Mouse (Mus musculus) lung, adult 18-20 months (tissue): ENCODE results near the gene Ksr1.

Experiments used
- DNase-seq, 2 experiments: peaks; one replicate each; pipeline ENCODE4 v3.0.0; 2022; ENCODE audit warnings: mixed read lengths in 2 of 2

Gene Ksr1

DNA sequence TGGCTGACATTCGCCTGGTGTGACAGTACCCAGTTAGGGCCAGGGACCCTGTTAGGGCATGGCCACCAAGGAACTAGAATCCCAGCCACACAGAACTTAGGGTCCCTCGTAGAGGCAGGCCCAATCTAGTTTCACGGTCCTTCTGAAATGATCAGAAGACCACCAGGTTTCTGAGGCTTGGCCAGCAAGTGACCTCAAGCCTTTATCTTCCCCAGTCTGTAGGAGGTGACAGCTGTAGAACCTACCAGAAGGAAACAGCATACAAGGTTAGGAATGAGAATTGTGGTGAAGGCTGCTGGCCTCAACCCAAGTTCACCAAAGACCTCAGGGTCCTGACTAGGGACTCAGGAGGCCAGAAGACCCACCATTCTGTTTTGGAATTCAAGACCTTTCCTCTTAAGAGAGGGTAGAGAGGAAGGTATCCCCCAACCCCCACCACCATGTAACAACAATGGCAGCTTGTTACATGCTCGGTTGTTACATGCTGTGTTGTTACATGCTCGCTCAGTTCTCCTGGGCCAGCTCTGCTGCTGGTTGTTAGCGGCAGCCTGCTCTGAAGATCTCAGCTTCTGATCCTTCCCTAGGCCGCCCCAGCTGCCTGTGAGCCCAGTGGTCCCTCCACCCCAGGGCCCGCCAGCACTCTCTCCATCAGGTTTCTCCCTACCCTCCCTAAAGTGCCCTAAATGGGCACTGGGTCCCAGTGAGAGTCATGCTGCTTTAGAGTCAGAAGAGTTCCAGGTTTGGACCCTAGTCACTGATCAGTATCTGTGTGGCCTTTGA is 169.3 kb downstream of the Ksr1 start:
- DNase-seq = no peak

DNA sequence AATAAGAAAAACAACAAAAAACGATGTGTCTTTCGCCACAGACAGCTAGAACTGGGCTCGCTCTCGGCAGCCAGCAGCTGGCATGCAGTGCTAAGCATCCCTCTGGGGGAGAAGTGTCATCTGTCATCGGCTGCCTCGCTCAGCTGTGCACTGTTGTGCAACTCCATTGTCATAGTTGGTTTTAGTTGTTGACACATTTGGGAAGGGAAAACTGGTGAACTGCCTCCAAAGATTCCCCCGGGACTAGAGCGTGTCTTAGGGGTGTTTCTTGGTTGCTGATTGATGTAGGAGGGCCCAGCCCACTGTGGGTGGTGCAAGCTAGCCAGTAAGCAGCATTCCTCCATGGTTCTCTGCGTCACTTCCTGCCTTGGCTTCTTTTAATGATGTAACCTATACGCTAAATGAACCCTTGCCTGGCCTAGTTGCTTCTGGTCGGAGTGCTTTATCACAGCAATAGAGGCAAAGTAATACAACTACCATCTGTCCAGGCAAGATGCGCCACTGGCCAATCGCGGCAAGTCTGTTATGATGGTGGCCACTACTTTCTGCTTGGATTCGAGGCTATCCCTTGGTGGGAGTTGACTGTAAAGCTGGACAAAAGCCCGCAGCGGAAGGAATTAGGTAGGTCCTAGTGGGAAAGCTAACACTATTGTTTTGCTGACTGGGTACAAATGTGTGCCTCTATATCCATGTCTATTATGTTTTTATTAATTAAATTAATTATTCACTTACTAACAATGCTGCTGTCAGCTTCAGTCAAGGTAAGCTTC is 172.6 kb downstream of the Ksr1 start:
- peak; percentile 48 to 49 for DNase-seq

- no peak for DNase-seq
Measured at GRCm38 (mm10) chr11:78972811-78973351, 173.3 kb downstream of the Ksr1 start.

GRCm38 (mm10) chr11:78972328-78972727 is 173.9 kb downstream of the Ksr1 start:
- DNase-seq = no peak

- DNase-seq = no peak
Measured at GRCm38 (mm10) chr11:78971746-78972145, 174.5 kb downstream of the Ksr1 start.

- no peak for DNase-seq
Measured at GRCm38 (mm10) chr11:78971096-78971495, 175.1 kb downstream of the Ksr1 start.

- no peak for DNase-seq
Measured at GRCm38 (mm10) chr11:78968121-78968520, 178.1 kb downstream of the Ksr1 start.

GRCm38 (mm10) chr11:78967371-78967770 is 178.8 kb downstream of the Ksr1 start:
- peak; percentile 38 to 59 for DNase-seq
